Mouse (Mus musculus) liver, postnatal 0 days (tissue): ENCODE results near the gene Prss43.

Experiments
- CTCF ChIP-seq: sonication (generic); IDR thresholded peaks from 2 replicates; pipeline ENCODE4 v1.5.1; 2016; ENCODE audit warnings: antibody characterized with exemption, low read depth
- EP300 ChIP-seq: IDR thresholded peaks from 2 replicates; pipeline ENCODE4 v1.6.1; 2016; ENCODE audit warnings: antibody characterized with exemption, low read depth, mild to moderate bottlenecking

DNA sequence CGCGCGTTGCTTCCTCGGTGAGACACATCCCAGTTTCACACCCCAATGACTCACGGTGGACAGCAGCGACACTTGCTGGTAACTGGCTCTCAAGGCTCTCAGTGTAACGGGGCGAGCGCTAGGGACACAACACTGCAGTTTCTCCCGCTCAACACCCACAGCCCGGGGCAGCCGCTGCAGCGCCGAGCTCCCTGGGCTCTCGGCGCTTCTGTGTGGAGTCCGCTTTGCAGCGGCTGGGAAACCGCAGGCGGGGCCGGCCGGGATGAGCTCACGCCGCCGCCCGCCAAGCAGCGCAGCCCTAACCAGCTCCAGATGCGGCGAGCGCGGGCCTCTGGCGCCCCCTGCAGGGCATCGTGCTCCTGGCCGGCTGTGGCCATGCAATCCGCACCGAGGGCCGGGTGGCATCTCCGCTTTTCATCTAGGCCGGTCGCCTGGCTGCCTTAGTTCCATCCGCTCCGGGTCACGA is 45.2 kb upstream of the Prss43 start:
- TF ChIP-seq CTCF (peak; percentile 94), EP300 (no peak)
